Mouse (Mus musculus): ENCODE measurements around the gene Tmem184b.

DNA sequence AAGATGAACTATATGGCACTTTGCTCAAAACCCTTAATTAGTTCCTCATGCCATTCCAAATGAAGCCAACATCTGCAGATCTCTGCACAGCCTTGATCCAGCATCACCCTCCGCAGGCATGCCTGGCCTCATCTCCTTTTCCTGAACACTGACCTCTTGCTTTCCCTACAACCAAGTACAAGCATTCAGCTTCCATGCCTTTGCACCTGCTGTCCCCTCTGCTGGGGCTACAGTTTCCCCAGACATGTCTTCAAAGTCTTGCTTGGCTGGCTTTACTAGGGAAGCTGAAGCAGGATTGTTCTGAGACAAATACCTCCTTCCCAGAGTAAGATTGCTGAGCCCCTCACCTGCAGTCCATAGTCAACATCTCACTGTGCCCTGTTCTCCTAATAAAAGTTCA is 908 bp upstream of the Tmem184b start:
- TF ChIP-seq CTCF (conservative IDR thresholded peaks at IDR 0.05 in 1 of 2, IDR thresholded peaks at IDR 0.05 in 1 of 2; ENCODE audit: low read depth in 2 of 2, low read length in 2 of 2) (no peak), MAX (IDR thresholded peaks at IDR 0.05; ENCODE audit: low read length) (no peak), NELFE (IDR thresholded peaks at IDR 0.05; ENCODE audit: low read depth, low read length) (no peak), EP300 (IDR thresholded peaks at IDR 0.05; ENCODE audit: low read length) (no peak), POLR2AphosphoS2 (IDR thresholded peaks at IDR 0.05; ENCODE audit: low read depth, low read length) (no peak), PAX5 (IDR thresholded peaks at IDR 0.05; ENCODE audit: low read length) (no peak), ETS1 (conservative IDR thresholded peaks at IDR 0.05; ENCODE audit: low read depth, low read length) (no peak), USF2 (conservative IDR thresholded peaks at IDR 0.05; ENCODE audit: low read depth, low read length) (no peak)
